Mouse (Mus musculus): ENCODE results near the gene Tifa. TPM values are rescaled to one million over a fixed set of nuclear protein-coding genes. Genes with fewer than 3 reads are reported as not detected.
A peak's percentile ranks its signal among the peaks of the same experiment; 100 is the strongest.

Tifa gene
- total and polyA plus RNA-seq, 2 experiments: 12.5 to 24.8 TPM

GRCm38 (mm10) chr3:127788919-127789318, 686 bp upstream of the Tifa start:
- peak; percentile 47 for DNase-seq (ENCODE audit: extremely low read depth, low read depth, low spot score)
- no peak for TF ChIP-seq CTCF (IDR thresholded peaks at IDR 0.05; ENCODE audit: low read depth, low read length)
- TF ChIP-seq POLR2A (IDR thresholded peaks at IDR 0.05; ENCODE audit: extremely low read depth, insufficient read depth, low read length): no peak
- H3K27me3 ChIP-seq (ENCODE audit: control insufficient read depth, insufficient read depth, low read length): no peaks in the 10 kb centered on the region
- peaks cover 3% of the 10 kb centered on the region; the same call in 1 of the 2 replicates for H3K79me2 ChIP-seq (ENCODE audit: control insufficient read depth, insufficient read depth, low read length)
- peak overlapping the region; percentile 72; the same call in 1 of the 2 replicates for H3K9ac ChIP-seq (ENCODE audit: low read depth, low read length)
- H3K27ac ChIP-seq (replicated peaks; ENCODE audit: insufficient read depth, low read depth, low read length): peak overlapping the region; percentile 10; the same call in 1 of the 2 replicates
- WGBS: 11% methylated on average over 8 of the region's 8 CpGs
- H3K36me3 ChIP-seq (ENCODE audit: control insufficient read depth, insufficient read depth, low read length): no peaks in the 10 kb centered on the region
- H3K4me1 ChIP-seq (ENCODE audit: control insufficient read depth, insufficient read depth, low read length): peaks cover 7% of the 10 kb centered on the region
- peak overlapping the region; percentile 55 for H3K4me3 ChIP-seq (ENCODE audit: insufficient read depth, low read depth, low read length)

GRCm38 (mm10) chr3:127790234-127791055, 840 bp downstream of the Tifa start:
- Histone ChIP-seq H3K4me3 (ENCODE audit: insufficient read depth, low read depth, low read length) (peak overlapping the region; percentile 55), H3K36me3 (ENCODE audit: control insufficient read depth, insufficient read depth, low read length) (no peaks in the 10 kb centered on the region), H3K4me1 (ENCODE audit: control insufficient read depth, insufficient read depth, low read length) (peaks cover 7% of the 10 kb centered on the region), H3K79me2 (ENCODE audit: control insufficient read depth, insufficient read depth, low read length) (peaks cover 3% of the 10 kb centered on the region; the same call in 1 of the 2 replicates), H3K9ac (ENCODE audit: low read depth, low read length) (peak overlapping the region; percentile 72), H3K27ac (replicated peaks; ENCODE audit: insufficient read depth, low read depth, low read length) (peak overlapping the region; percentile 72), H3K27me3 (ENCODE audit: control insufficient read depth, insufficient read depth, low read length) (no peaks in the 10 kb centered on the region)
- peak; percentile 83 for DNase-seq (ENCODE audit: extremely low read depth, low read depth, low spot score)
- TF ChIP-seq POLR2A (IDR thresholded peaks at IDR 0.05; ENCODE audit: extremely low read depth, insufficient read depth, low read length) (0 out of 2 replicates have a peak, but pooled peaks have one; percentile 30), CTCF (IDR thresholded peaks at IDR 0.05; ENCODE audit: low read depth, low read length) (no peak)
- under 1% methylated on average over 36 of the region's 36 CpGs for WGBS

- WGBS: 5% methylated on average over 15 of the region's 15 CpGs
- peak overlapping the region; percentile 70 for H3K9ac ChIP-seq (ENCODE audit: low read depth, low read length)
- no peaks in the 10 kb centered on the region for H3K27me3 ChIP-seq (ENCODE audit: control insufficient read depth, insufficient read depth, low read length)
- peaks cover 7% of the 10 kb centered on the region for H3K4me1 ChIP-seq (ENCODE audit: control insufficient read depth, insufficient read depth, low read length)
- peaks cover 3% of the 10 kb centered on the region; the same call in 1 of the 2 replicates for H3K79me2 ChIP-seq (ENCODE audit: control insufficient read depth, insufficient read depth, low read length)
- TF ChIP-seq POLR2A (IDR thresholded peaks at IDR 0.05; ENCODE audit: extremely low read depth, insufficient read depth, low read length): no peak
- no peak for TF ChIP-seq CTCF (IDR thresholded peaks at IDR 0.05; ENCODE audit: low read depth, low read length)
- H3K27ac ChIP-seq (replicated peaks; ENCODE audit: insufficient read depth, low read depth, low read length): peak overlapping the region; percentile 72
- H3K4me3 ChIP-seq (ENCODE audit: insufficient read depth, low read depth, low read length): peak overlapping the region; percentile 55
- no peaks in the 10 kb centered on the region for H3K36me3 ChIP-seq (ENCODE audit: control insufficient read depth, insufficient read depth, low read length)
- peak; percentile 64 for DNase-seq (ENCODE audit: extremely low read depth, low read depth, low spot score)
Measured at GRCm38 (mm10) chr3:127791056-127791483, 1.5 kb downstream of the Tifa start.

GRCm38 (mm10) chr3:127791595-127792561, 2.3 kb downstream of the Tifa start:
- Histone ChIP-seq H3K36me3 (ENCODE audit: control insufficient read depth, insufficient read depth, low read length) (0 out of 2 replicates have a peak, but pooled peaks cover 4% of the 10 kb centered on the region), H3K27me3 (ENCODE audit: control insufficient read depth, insufficient read depth, low read length) (no peaks in the 10 kb centered on the region), H3K27ac (replicated peaks; ENCODE audit: insufficient read depth, low read depth, low read length) (peak overlapping the region; percentile 72), H3K79me2 (ENCODE audit: control insufficient read depth, insufficient read depth, low read length) (peaks cover 3% of the 10 kb centered on the region; the same call in 1 of the 2 replicates), H3K4me3 (ENCODE audit: insufficient read depth, low read depth, low read length) (no peak overlapping the region), H3K4me1 (ENCODE audit: control insufficient read depth, insufficient read depth, low read length) (peaks cover 7% of the 10 kb centered on the region), H3K9ac (ENCODE audit: low read depth, low read length) (peak overlapping the region; percentile 26)
- TF ChIP-seq CTCF (IDR thresholded peaks at IDR 0.05; ENCODE audit: low read depth, low read length): no peak
- TF ChIP-seq POLR2A (IDR thresholded peaks at IDR 0.05; ENCODE audit: extremely low read depth, insufficient read depth, low read length): no peak
- 67% methylated on average over 4 of the region's 4 CpGs for WGBS
- peak; percentile 26 for DNase-seq (ENCODE audit: extremely low read depth, low read depth, low spot score)

- Histone ChIP-seq H3K4me1 (ENCODE audit: control insufficient read depth, insufficient read depth, low read length) (peaks cover 7% of the 10 kb centered on the region), H3K9ac (ENCODE audit: low read depth, low read length) (no peak overlapping the region), H3K4me3 (ENCODE audit: insufficient read depth, low read depth, low read length) (no peak overlapping the region), H3K27ac (replicated peaks; ENCODE audit: insufficient read depth, low read depth, low read length) (no peak overlapping the region; the same call in none of the 2 replicates), H3K79me2 (ENCODE audit: control insufficient read depth, insufficient read depth, low read length) (peaks cover 3% of the 10 kb centered on the region; the same call in 1 of the 2 replicates), H3K36me3 (ENCODE audit: control insufficient read depth, insufficient read depth, low read length) (0 out of 2 replicates have a peak, but pooled peaks cover 4% of the 10 kb centered on the region), H3K27me3 (ENCODE audit: control insufficient read depth, insufficient read depth, low read length) (no peaks in the 10 kb centered on the region)
- TF ChIP-seq CTCF (IDR thresholded peaks at IDR 0.05; ENCODE audit: low read depth, low read length) (no peak), POLR2A (IDR thresholded peaks at IDR 0.05; ENCODE audit: extremely low read depth, insufficient read depth, low read length) (no peak)
- WGBS: 50% methylated on average over 7 of the region's 7 CpGs
- DNase-seq (ENCODE audit: extremely low read depth, low read depth, low spot score): peak; percentile 91
Measured at GRCm38 (mm10) chr3:127793022-127793421, 3.4 kb downstream of the Tifa start.

All from liver, adult 2 months (tissue).